8 mouse cellular contexts compared by ENCODE assay signal in the genomic region with DNA sequence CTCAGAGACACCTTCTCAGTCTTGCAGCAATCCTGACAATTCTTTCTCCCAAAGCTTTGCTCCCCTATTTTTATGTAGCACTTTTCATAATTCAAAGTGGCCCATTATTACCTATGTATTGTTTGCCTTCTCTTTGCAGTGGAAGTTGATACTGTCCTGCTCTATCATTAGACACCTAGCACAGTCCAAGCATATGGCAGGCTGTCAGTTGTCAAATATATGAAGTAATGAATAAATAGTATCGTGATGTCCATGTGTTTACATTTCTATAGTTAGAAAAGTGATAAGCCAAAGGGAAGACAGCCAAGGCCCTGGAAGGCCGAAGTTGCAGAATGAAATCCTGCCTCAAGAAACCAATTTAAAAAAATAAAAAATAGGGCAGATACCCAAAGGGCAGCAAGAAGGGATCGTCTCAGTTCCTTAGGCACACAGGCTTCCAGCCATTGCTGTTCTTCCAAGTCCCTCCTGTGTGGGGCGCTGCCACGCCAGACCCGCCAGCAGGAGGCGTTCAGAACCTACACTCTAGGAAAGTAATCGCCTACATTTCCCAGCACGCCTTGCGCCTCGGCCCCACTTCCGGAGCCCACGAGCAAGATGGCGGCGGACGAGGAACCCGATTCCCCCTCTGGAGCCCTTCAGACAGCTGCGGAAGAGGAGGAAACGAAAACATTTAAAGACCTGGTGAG. TPM values are rescaled to one million over a fixed set of nuclear protein-coding genes. Genes with fewer than 3 reads are reported as not detected.
DNase-seq lines count a peak whose midpoint lies in the region; ATAC-seq lines count a peak whose summit lies in the region.

A gene (plus strand): TSS at position 565 of the 686 bp plus-strand sequence.

- no peaks in the 10 kb centered on the region for H3K9me3 ChIP-seq in hindbrain, embryonic 12.5 days (replicated peaks)

- H3K27ac ChIP-seq in hindbrain, embryonic 12.5 days, result no peak within 1 kb of the TSS

- peak; percentile 98 for DNase-seq in NIH3T3 (ENCODE audit: low read depth)
- peak; percentile 97 for DNase-seq in cerebellum, postnatal 10 days
- DNase-seq in frontal cortex, postnatal 10 days (ENCODE audit: low spot score in 2 of 2), result peak; percentile 88 to 93
- DNase-seq in layer of hippocampus, postnatal 14 days (ENCODE audit: low spot score in 2 of 2), result peak; percentile 94 to 97
- peak; percentile 95 for DNase-seq in lung, postnatal 14 days
- DNase-seq in retina, adult 2 months (ENCODE audit: low read depth, low spot score), result peak; percentile 85
- peak; percentile 92 to 94 for DNase-seq in thymus, postnatal 36 days

- peak within 1 kb of the TSS; percentile 85 for H3K4me2 ChIP-seq in hindbrain, embryonic 12.5 days (replicated peaks)

- peak within 1 kb of the TSS; percentile 73 for H3K9ac ChIP-seq in hindbrain, embryonic 12.5 days

- peak within 1 kb of the TSS; percentile 72 for H3K4me3 ChIP-seq in hindbrain, embryonic 12.5 days

- no peaks in the 10 kb centered on the region for H3K27me3 ChIP-seq in hindbrain, embryonic 12.5 days

- ATAC-seq in hindbrain, embryonic 12.5 days (ENCODE audit: low FRiP score), result peak; percentile 87

- peaks cover 7% of the 10 kb centered on the region for H3K4me1 ChIP-seq in hindbrain, embryonic 12.5 days

- WGBS in hindbrain, embryonic 12.5 days, result 6% methylated on average over 19 of the region's 19 CpGs

- peaks cover 25% of the 10 kb centered on the region for H3K36me3 ChIP-seq in hindbrain, embryonic 12.5 days

RNA-seq across cellular contexts. Expression of the gene that starts here (rescaled TPM):
- 84.0 and 87.2 TPM in 2 replicates for polyA plus RNA-seq in hindbrain, embryonic 12.5 days (2016; fragmentation: Nextera tagmentation; extraction: Ambion mirVana)
- total RNA-seq in layer of hippocampus, postnatal 14 days (2021), result 10 to 100 TPM; 54.4 to 55.3 TPM
